Mouse (Mus musculus): ENCODE data around the gene Atg4a-ps. TPM values are rescaled to one million over a fixed set of nuclear protein-coding genes. Genes with fewer than 3 reads are reported as not detected.

Gene Atg4a-ps
- total and polyA plus RNA-seq, 2 experiments from 2014 or later: not detected

- ATAC-seq (ENCODE audit: low FRiP score): no peak
- Histone ChIP-seq H3K9ac (replicated peaks; ENCODE audit: low read length, poor library complexity, severe bottlenecking) (no peak overlapping the region), H3K4me3 (ENCODE audit: low read depth, low read length) (no peak overlapping the region), H3K9me3 (ENCODE audit: low read length) (no peaks in the 10 kb centered on the region), H3K4me2 (ENCODE audit: low read depth, low read length, poor library complexity, severe bottlenecking) (no peak overlapping the region), H3K27me3 (ENCODE audit: insufficient read depth, low read length) (no peaks in the 10 kb centered on the region), H3K36me3 (ENCODE audit: insufficient read depth, low read length) (no peaks in the 10 kb centered on the region), H3K4me1 (ENCODE audit: insufficient read depth, low read length) (no peaks in the 10 kb centered on the region), H3K27ac (ENCODE audit: low read depth, low read length) (no peak overlapping the region)
- DNase-seq (ENCODE audit: low spot score): no peak
- TF ChIP-seq CTCF (IDR thresholded peaks at IDR 0.05): no peak
- WGBS: 75% methylated on average over 2 of the region's 2 CpGs
Observed at GRCm38 (mm10) chr3:103660012-103660411, 14.1 kb upstream of the Atg4a-ps start.

DNA sequence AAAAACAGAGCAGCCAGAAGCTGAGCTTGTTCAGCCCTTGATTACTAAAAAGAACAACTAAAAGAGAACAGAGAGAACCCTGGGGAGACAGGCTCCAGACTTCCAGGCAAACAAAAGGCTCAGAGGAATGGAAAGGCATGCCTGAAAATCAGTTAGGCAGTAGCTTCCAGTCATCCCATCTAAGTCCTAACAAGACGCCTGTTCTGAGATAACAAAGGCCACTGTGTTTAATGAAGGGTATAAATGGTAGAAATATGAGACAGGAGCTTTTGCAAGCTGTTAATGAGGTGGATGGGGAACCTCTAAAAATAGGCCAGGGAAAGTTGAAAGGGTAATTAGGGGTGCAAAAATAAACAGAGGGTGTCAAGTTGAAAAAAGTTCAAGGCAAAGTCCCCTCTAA is 4.5 kb upstream of the Atg4a-ps start:
- no peak overlapping the region for H3K27ac ChIP-seq (ENCODE audit: low read depth, low read length)
- ATAC-seq (ENCODE audit: low FRiP score) (no peak), DNase-seq (ENCODE audit: low spot score) (no peak)
- no peaks in the 10 kb centered on the region for H3K4me1 ChIP-seq (ENCODE audit: insufficient read depth, low read length)
- H3K9ac ChIP-seq (replicated peaks; ENCODE audit: low read length, poor library complexity, severe bottlenecking): no peak overlapping the region
- no peaks in the 10 kb centered on the region for H3K27me3 ChIP-seq (ENCODE audit: insufficient read depth, low read length)
- TF ChIP-seq CTCF (IDR thresholded peaks at IDR 0.05): no peak
- no peaks in the 10 kb centered on the region for H3K9me3 ChIP-seq (ENCODE audit: low read length)
- no peak overlapping the region for H3K4me3 ChIP-seq (ENCODE audit: low read depth, low read length)
- H3K4me2 ChIP-seq (ENCODE audit: low read depth, low read length, poor library complexity, severe bottlenecking): no peak overlapping the region
- WGBS: 19% methylated on average over 1 of the region's 1 CpGs
- no peaks in the 10 kb centered on the region for H3K36me3 ChIP-seq (ENCODE audit: insufficient read depth, low read length)

GRCm38 (mm10) chr3:103649716-103650115 is 3.8 kb upstream of the Atg4a-ps start:
- Histone ChIP-seq H3K36me3 (ENCODE audit: insufficient read depth, low read length) (no peaks in the 10 kb centered on the region), H3K4me3 (ENCODE audit: low read depth, low read length) (no peak overlapping the region), H3K9me3 (ENCODE audit: low read length) (no peaks in the 10 kb centered on the region), H3K4me1 (ENCODE audit: insufficient read depth, low read length) (no peaks in the 10 kb centered on the region), H3K4me2 (ENCODE audit: low read depth, low read length, poor library complexity, severe bottlenecking) (no peak overlapping the region), H3K27me3 (ENCODE audit: insufficient read depth, low read length) (no peaks in the 10 kb centered on the region), H3K9ac (replicated peaks; ENCODE audit: low read length, poor library complexity, severe bottlenecking) (no peak overlapping the region), H3K27ac (ENCODE audit: low read depth, low read length) (no peak overlapping the region)
- ATAC-seq (ENCODE audit: low FRiP score): no peak
- DNase-seq (ENCODE audit: low spot score): no peak
- 79% methylated on average over 6 of the region's 6 CpGs for WGBS
- no peak for TF ChIP-seq CTCF (IDR thresholded peaks at IDR 0.05)

GRCm38 (mm10) chr3:103648486-103648885 is 2.6 kb upstream of the Atg4a-ps start:
- no peak for TF ChIP-seq CTCF (IDR thresholded peaks at IDR 0.05)
- DNase-seq (ENCODE audit: low spot score) (no peak), ATAC-seq (ENCODE audit: low FRiP score) (no peak)
- Histone ChIP-seq H3K36me3 (ENCODE audit: insufficient read depth, low read length) (no peaks in the 10 kb centered on the region), H3K27ac (ENCODE audit: low read depth, low read length) (no peak overlapping the region), H3K27me3 (ENCODE audit: insufficient read depth, low read length) (no peaks in the 10 kb centered on the region), H3K9ac (replicated peaks; ENCODE audit: low read length, poor library complexity, severe bottlenecking) (no peak overlapping the region), H3K4me3 (ENCODE audit: low read depth, low read length) (no peak overlapping the region), H3K4me1 (ENCODE audit: insufficient read depth, low read length) (no peaks in the 10 kb centered on the region), H3K4me2 (ENCODE audit: low read depth, low read length, poor library complexity, severe bottlenecking) (no peak overlapping the region), H3K9me3 (ENCODE audit: low read length) (no peaks in the 10 kb centered on the region)
- 87% methylated on average over 4 of the region's 4 CpGs for WGBS

- no peak overlapping the region for H3K9ac ChIP-seq (replicated peaks; ENCODE audit: low read length, poor library complexity, severe bottlenecking)
- H3K9me3 ChIP-seq (ENCODE audit: low read length): no peaks in the 10 kb centered on the region
- ATAC-seq (ENCODE audit: low FRiP score): no peak
- DNase-seq (ENCODE audit: low spot score): no peak
- no peaks in the 10 kb centered on the region for H3K36me3 ChIP-seq (ENCODE audit: insufficient read depth, low read length)
- no peak for TF ChIP-seq CTCF (IDR thresholded peaks at IDR 0.05)
- no peak overlapping the region for H3K4me3 ChIP-seq (ENCODE audit: low read depth, low read length)
- no peak overlapping the region for H3K27ac ChIP-seq (ENCODE audit: low read depth, low read length)
- WGBS: 93% methylated on average over 11 of the region's 11 CpGs
- H3K27me3 ChIP-seq (ENCODE audit: insufficient read depth, low read length): no peaks in the 10 kb centered on the region
- H3K4me2 ChIP-seq (ENCODE audit: low read depth, low read length, poor library complexity, severe bottlenecking): no peak overlapping the region
- no peaks in the 10 kb centered on the region for H3K4me1 ChIP-seq (ENCODE audit: insufficient read depth, low read length)
Observed at GRCm38 (mm10) chr3:103647164-103647867, 1.4 kb upstream of the Atg4a-ps start.

DNA sequence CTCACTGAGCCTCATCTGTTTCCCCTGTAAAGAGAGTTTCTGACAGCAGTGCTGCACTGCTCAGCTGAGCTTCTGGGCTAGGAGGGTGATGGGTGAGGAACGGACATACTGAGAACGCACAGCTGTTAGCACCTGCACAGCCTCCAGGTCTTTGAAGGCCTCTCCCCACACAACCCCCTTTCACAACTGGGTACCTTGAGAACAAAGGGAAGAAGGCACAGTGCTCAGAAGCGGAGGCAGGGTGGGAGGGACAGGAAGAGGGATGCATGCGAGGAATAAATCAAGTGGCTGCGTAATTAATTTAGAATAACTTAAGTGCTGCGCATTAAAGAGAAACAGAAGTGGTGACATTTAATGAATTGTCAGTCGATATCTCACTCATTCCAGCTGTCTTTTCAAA is 4.6 kb downstream of the Atg4a-ps start:
- TF ChIP-seq CTCF (IDR thresholded peaks at IDR 0.05): no peak
- Histone ChIP-seq H3K4me1 (ENCODE audit: insufficient read depth, low read length) (no peaks in the 10 kb centered on the region), H3K27me3 (ENCODE audit: insufficient read depth, low read length) (no peaks in the 10 kb centered on the region), H3K4me2 (ENCODE audit: low read depth, low read length, poor library complexity, severe bottlenecking) (no peak overlapping the region), H3K4me3 (ENCODE audit: low read depth, low read length) (no peak overlapping the region), H3K36me3 (ENCODE audit: insufficient read depth, low read length) (no peaks in the 10 kb centered on the region), H3K9ac (replicated peaks; ENCODE audit: low read length, poor library complexity, severe bottlenecking) (no peak overlapping the region), H3K27ac (ENCODE audit: low read depth, low read length) (no peak overlapping the region), H3K9me3 (ENCODE audit: low read length) (no peaks in the 10 kb centered on the region)
- no peak for ATAC-seq (ENCODE audit: low FRiP score)
- WGBS: 40% methylated on average over 7 of the region's 7 CpGs
- DNase-seq (ENCODE audit: low spot score): no peak
